15 mouse cellular contexts compared by ENCODE assay signal in the genomic region with DNA sequence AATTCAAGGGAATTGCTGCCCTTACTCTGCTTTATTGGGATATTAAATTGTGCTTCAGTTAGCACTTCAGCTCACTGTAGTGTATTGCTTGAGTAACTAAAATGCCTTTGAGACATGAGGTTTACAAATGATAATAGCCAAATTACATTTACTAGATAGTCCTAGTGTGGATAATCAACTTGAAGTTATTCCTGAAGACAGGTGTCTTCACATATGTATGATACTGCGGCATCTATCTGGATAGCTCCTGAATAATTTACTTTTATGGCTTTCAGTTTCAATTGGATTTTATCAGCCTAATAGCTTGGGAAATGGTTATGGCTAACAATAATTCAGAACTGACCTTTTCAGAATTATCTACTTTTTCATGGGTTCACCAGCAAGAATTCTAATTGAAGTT.
"Had no signal": no experiment of that assay in that cellular context is flagged by ENCODE, and none has a peak within 500 bp of the region (broad histone marks: within the 10 kb centered on the region; RNA-seq: fewer than 3 reads in every experiment).

No protein-coding gene starts in this region.

- H3K9me3 ChIP-seq: liver, embryonic 12.5 days; midbrain, embryonic 10.5 days; midbrain, embryonic 12.5 days; midbrain, embryonic 15.5 days; stomach, embryonic 15.5 days had no signal

- H3K4me3 ChIP-seq: liver, embryonic 12.5 days; midbrain, embryonic 10.5 days; midbrain, embryonic 12.5 days; midbrain, embryonic 15.5 days; myocyte; stomach, embryonic 15.5 days had no signal

- H3K4me2 ChIP-seq: liver, embryonic 12.5 days; lung, embryonic 14.5 days; midbrain, embryonic 12.5 days; midbrain, embryonic 15.5 days; stomach, embryonic 15.5 days had no signal

- ATAC-seq: liver, embryonic 12.5 days; midbrain, embryonic 15.5 days had no signal

- H3K36me3 ChIP-seq: liver, embryonic 12.5 days; midbrain, embryonic 10.5 days; midbrain, embryonic 12.5 days; midbrain, embryonic 15.5 days; stomach, embryonic 15.5 days had no signal

- DNase-seq: lung, adult 18-20 months; lung, embryonic 14.5 days; lung, postnatal 10 days; lung, postnatal 4 days; right cerebral cortex, postnatal 14 days; thymus, postnatal 14 days; thymus, postnatal 36 days had no signal

- H3K4me1 ChIP-seq: liver, embryonic 12.5 days; midbrain, embryonic 10.5 days; midbrain, embryonic 12.5 days; midbrain, embryonic 15.5 days; stomach, embryonic 15.5 days had no signal

- H3K9ac ChIP-seq: liver, embryonic 12.5 days; liver, embryonic 14.5 days; lung, embryonic 14.5 days; midbrain, embryonic 12.5 days; midbrain, embryonic 15.5 days; stomach, embryonic 15.5 days had no signal

- H3K27me3 ChIP-seq: liver, embryonic 12.5 days; midbrain, embryonic 12.5 days; midbrain, embryonic 15.5 days; stomach, embryonic 15.5 days had no signal

- H3K27ac ChIP-seq: liver, embryonic 12.5 days; liver, embryonic 14.5 days; midbrain, embryonic 10.5 days; midbrain, embryonic 12.5 days; midbrain, embryonic 15.5 days; stomach, embryonic 15.5 days; stomach, postnatal 0 days had no signal
